Mouse (Mus musculus) embryonic facial prominence, embryonic 11.5 days (tissue): ENCODE data around the gene Ubox5. TPM values are rescaled to one million over a fixed set of nuclear protein-coding genes. Genes with fewer than 3 reads are reported as not detected.

Experiments
- ATAC-seq: fragments of 200-750 bp; cut with Nextera tagmentation; replicated peaks from 2 replicates; pipeline ENCODE4 v1.8.0; 2017; ENCODE audit warnings: low read depth; ENCODE audit not compliant: insufficient number of reproducible peaks, low FRiP score, low TSS enrichment
- DNase-seq: peaks from one replicate; pipeline ENCODE4 v3.0.0-alpha.2; 2015; ENCODE audit warnings: low spot score
- H3K27ac ChIP-seq: fragments of 300-500 bp; sonication (generic); replicated peaks from 2 replicates; pipeline ENCODE4 v1.5.1; 2014; ENCODE audit warnings: mild to moderate bottlenecking, low read depth, low read length, control low read depth
- H3K27me3 ChIP-seq: fragments of 300-500 bp; sonication (generic); 2 replicates; pipeline ENCODE4 v1.6.1; 2014; ENCODE audit warnings: mild to moderate bottlenecking, low read length, moderate library complexity, mixed read lengths; ENCODE audit not compliant: control insufficient read depth, insufficient read depth
- H3K36me3 ChIP-seq: fragments of 300-500 bp; sonication (generic); replicated peaks from 2 replicates; pipeline ENCODE4 v1.6.1; 2014; ENCODE audit warnings: low read depth, mild to moderate bottlenecking, low read length, moderate library complexity, mixed read lengths; ENCODE audit not compliant: control insufficient read depth, insufficient read depth
- H3K4me1 ChIP-seq: fragments of 300-500 bp; sonication (generic); 2 replicates; pipeline ENCODE4 v1.6.1; 2014; ENCODE audit warnings: low read length, mixed read lengths; ENCODE audit not compliant: control insufficient read depth, insufficient read depth
- H3K4me2 ChIP-seq: fragments of 300-500 bp; sonication (generic); 2 replicates; pipeline ENCODE4 v1.6.1; 2014; ENCODE audit warnings: low read depth, mild to moderate bottlenecking, control low read depth, low read length, moderate library complexity
- H3K4me3 ChIP-seq: fragments of 300-500 bp; sonication (generic); 2 replicates; pipeline ENCODE4 v1.5.1; 2014; ENCODE audit warnings: low read depth, low read length, control low read depth
- H3K9ac ChIP-seq: fragments of 300-500 bp; sonication (generic); replicated peaks from 2 replicates; pipeline ENCODE4 v1.6.1; 2014; ENCODE audit warnings: mild to moderate bottlenecking, control low read depth, low read length
- H3K9me3 ChIP-seq: fragments of 300-500 bp; sonication (generic); replicated peaks from 2 replicates; pipeline ENCODE4 v1.6.1; 2016; ENCODE audit warnings: mild to moderate bottlenecking, low read length, inconsistent platforms, mixed read lengths; ENCODE audit not compliant: control insufficient read depth
- WGBS: fragments of 180-500 bp; shearing (Covaris S2); extraction: QIAGEN DNeasy Blood & Tissue Kit; methylation state at CpG from one replicate; pipeline ENCODE4 v1.1.7; 2014; 5-methylcytosine and 5-hydroxymethylcytosine counted together
- polyA plus RNA-seq: library from polyadenylated mRNA; unstranded; fragments of >200 nt; fragmentation: Nextera tagmentation; extraction: Ambion mirVana; gene quantifications from 2 replicates; pipeline ENCODE4 v1.2.1, GENCODE M21; 2014

The Ubox5 gene
- polyA plus RNA-seq, 1 experiment from 2014 or later, result 19.8 TPM

- Histone ChIP-seq H3K27me3 (no peaks in the 10 kb centered on the region), H3K4me3 (no peak overlapping the region), H3K27ac (no peak overlapping the region), H3K4me2 (no peak overlapping the region), H3K4me1 (no peaks in the 10 kb centered on the region), H3K9ac (no peak overlapping the region), H3K36me3 (peaks cover 6% of the 10 kb centered on the region), H3K9me3 (no peaks in the 10 kb centered on the region)
- 94% methylated on average over 1 of the region's 1 CpGs for WGBS
- ATAC-seq, result no peak
- no peak for DNase-seq
These were observed 34.2 kb downstream of the Ubox5 start for GRCm38 (mm10) chr2:130595596-130595995.

GRCm38 (mm10) chr2:130591016-130591415, 38.8 kb downstream of the Ubox5 start:
- Histone ChIP-seq H3K36me3 (no peaks in the 10 kb centered on the region; the same call in 1 of the 2 replicates), H3K9me3 (no peaks in the 10 kb centered on the region), H3K27me3 (no peaks in the 10 kb centered on the region), H3K4me1 (no peaks in the 10 kb centered on the region), H3K4me3 (no peak overlapping the region), H3K27ac (no peak overlapping the region), H3K9ac (no peak overlapping the region), H3K4me2 (no peak overlapping the region)
- DNase-seq (no peak), ATAC-seq (no peak)
- 93% methylated on average over 2 of the region's 2 CpGs for WGBS

- Histone ChIP-seq H3K27me3 (no peaks in the 10 kb centered on the region), H3K36me3 (no peaks in the 10 kb centered on the region; the same call in 1 of the 2 replicates), H3K27ac (no peak overlapping the region), H3K4me1 (no peaks in the 10 kb centered on the region), H3K9ac (no peak overlapping the region), H3K4me3 (no peak overlapping the region), H3K4me2 (no peak overlapping the region), H3K9me3 (no peaks in the 10 kb centered on the region)
- DNase-seq (no peak), ATAC-seq (no peak)
- 92% methylated on average over 2 of the region's 2 CpGs for WGBS
These were observed 40.1 kb downstream of the Ubox5 start for GRCm38 (mm10) chr2:130589761-130590160.

- H3K9ac ChIP-seq, result no peak overlapping the region
- 75% methylated on average over 4 of the region's 4 CpGs for WGBS
- DNase-seq, result no peak
- H3K4me2 ChIP-seq, result no peak overlapping the region
- no peaks in the 10 kb centered on the region; the same call in 1 of the 2 replicates for H3K36me3 ChIP-seq
- no peak for ATAC-seq
- no peaks in the 10 kb centered on the region for H3K27me3 ChIP-seq
- no peaks in the 10 kb centered on the region for H3K9me3 ChIP-seq
- no peaks in the 10 kb centered on the region for H3K4me1 ChIP-seq
- no peak overlapping the region for H3K27ac ChIP-seq
- H3K4me3 ChIP-seq, result no peak overlapping the region
These were observed 40.7 kb downstream of the Ubox5 start for GRCm38 (mm10) chr2:130589157-130589556.

- no peak overlapping the region for H3K9ac ChIP-seq
- H3K4me1 ChIP-seq, result no peaks in the 10 kb centered on the region
- DNase-seq, result no peak
- no peak overlapping the region for H3K27ac ChIP-seq
- H3K4me2 ChIP-seq, result no peak overlapping the region
- no peaks in the 10 kb centered on the region for H3K27me3 ChIP-seq
- H3K9me3 ChIP-seq, result no peaks in the 10 kb centered on the region
- no peaks in the 10 kb centered on the region; the same call in 1 of the 2 replicates for H3K36me3 ChIP-seq
- H3K4me3 ChIP-seq, result no peak overlapping the region
- WGBS, result 77% methylated on average over 2 of the region's 2 CpGs
- ATAC-seq, result no peak
These were observed 41.5 kb downstream of the Ubox5 start for GRCm38 (mm10) chr2:130588373-130588772.

GRCm38 (mm10) chr2:130586016-130586415, 43.8 kb downstream of the Ubox5 start:
- Histone ChIP-seq H3K4me3 (no peak overlapping the region), H3K27me3 (peaks cover 20% of the 10 kb centered on the region), H3K4me2 (no peak overlapping the region), H3K27ac (no peak overlapping the region), H3K4me1 (no peaks in the 10 kb centered on the region), H3K9ac (no peak overlapping the region), H3K36me3 (no peaks in the 10 kb centered on the region; the same call in 1 of the 2 replicates), H3K9me3 (no peaks in the 10 kb centered on the region)
- WGBS, result 84% methylated on average over 6 of the region's 6 CpGs
- ATAC-seq (no peak), DNase-seq (no peak)

- H3K27me3 ChIP-seq, result peaks cover 39% of the 10 kb centered on the region
- 84% methylated on average over 10 of the region's 10 CpGs for WGBS
- peaks cover 6% of the 10 kb centered on the region; the same call in 1 of the 2 replicates for H3K4me1 ChIP-seq
These were observed 45.8 kb downstream of the Ubox5 start for GRCm38 (mm10) chr2:130583902-130584560.

GRCm38 (mm10) chr2:130582552-130582951, 47.3 kb downstream of the Ubox5 start, which contains the start of gene Avp:
Avp (minus strand) TSS chr2:130582554.
- ATAC-seq, result no peak
- Histone ChIP-seq H3K4me1 (peaks cover 6% of the 10 kb centered on the region; the same call in 1 of the 2 replicates), H3K4me2 (no peak within 1 kb of the TSS), H3K27ac (no peak within 1 kb of the TSS), H3K27me3 (peaks cover 51% of the 10 kb centered on the region), H3K9ac (no peak within 1 kb of the TSS), H3K36me3 (no peaks in the 10 kb centered on the region), H3K9me3 (no peaks in the 10 kb centered on the region), H3K4me3 (no peak within 1 kb of the TSS)
- 34% methylated on average over 10 of the region's 10 CpGs for WGBS
- DNase-seq, result no peak

More at GRCm38 (mm10) chr2:130583902-130584560, 45.8 kb downstream of the Ubox5 start:
- ATAC-seq (no peak), DNase-seq (no peak)
- no peaks in the 10 kb centered on the region for H3K9me3 ChIP-seq
- H3K4me2 ChIP-seq, result no peak overlapping the region
- no peak overlapping the region for H3K9ac ChIP-seq
- H3K27ac ChIP-seq, result no peak overlapping the region
- H3K36me3 ChIP-seq, result no peaks in the 10 kb centered on the region
- H3K4me3 ChIP-seq, result no peak overlapping the region
